Mouse (Mus musculus) CH12.LX (cell line): Measurements from ENCODE around the gene Olfr822.

Experiments
- CTCF ChIP-seq, 2 experiments: IDR thresholded peaks in 1 of 2; conservative IDR thresholded peaks in 1 of 2; 2 replicates each; pipeline ENCODE4 v1.5.1; 2011 to 2012; ENCODE audit warnings: low read depth in 2 of 2, low read length in 2 of 2, improper control_type of control experiment in 1 of 2, inconsistent platforms in 1 of 2, mild to moderate bottlenecking in 1 of 2, moderate library complexity in 1 of 2
- NRF1 ChIP-seq: IDR thresholded peaks from 2 replicates; pipeline ENCODE4 v1.6.1; 2014; ENCODE audit warnings: low read depth, mild to moderate bottlenecking, inconsistent platforms, low read length, improper control_type of control experiment, moderate library complexity
- RCOR1 ChIP-seq: conservative IDR thresholded peaks from 2 replicates; pipeline ENCODE4 v1.6.1; 2012; ENCODE audit warnings: low read depth, mild to moderate bottlenecking, inconsistent platforms, low read length, improper control_type of control experiment

- TF ChIP-seq NRF1 (no peak), CTCF (conservative IDR thresholded peaks at IDR 0.05 in 1 of 2, IDR thresholded peaks at IDR 0.05 in 1 of 2; ENCODE audit: low read depth in 2 of 2, low read length in 2 of 2) (no peak), RCOR1 (no peak)
Observed at GRCm38 (mm10) chr10:130037096-130037495, 33.9 kb upstream of the Olfr822 start.
